In genomic region chr9:98954391-98955102, GRCm38 (mm10) we compare ENCODE assay signal across 8 mouse cellular contexts. TPM values are rescaled to one million over a fixed set of nuclear protein-coding genes. Genes with fewer than 3 reads are reported as not detected.
A peak's percentile ranks its signal among the peaks of the same experiment; 100 is the strongest.
DNase-seq lines count a peak whose midpoint lies in the region; ATAC-seq and TF ChIP-seq lines count a peak whose summit lies in the region.

No protein-coding gene starts in this region.

- 3% methylated on average over 33 of the region's 33 CpGs for WGBS in lung, embryonic 15.5 days
- WGBS in forebrain, embryonic 11.5 days, result 2% methylated on average over 33 of the region's 33 CpGs
- 2% methylated on average over 33 of the region's 33 CpGs for WGBS in limb, embryonic 14.5 days
- 2% methylated on average over 33 of the region's 33 CpGs for WGBS in stomach, embryonic 14.5 days

- no peak for TF ChIP-seq POLR2A in limb, embryonic 14.5 days (IDR thresholded peaks at IDR 0.05; ENCODE audit: borderline replicate concordance, extremely low read depth, insufficient read depth, insufficient read length)

- peaks cover 27% of the 10 kb centered on the region for H3K4me1 ChIP-seq in lung, embryonic 15.5 days
- peaks cover 19% of the 10 kb centered on the region for H3K4me1 ChIP-seq in forebrain, embryonic 11.5 days (replicated peaks; ENCODE audit: control insufficient read depth, insufficient read depth, low read length)
- H3K4me1 ChIP-seq in limb, embryonic 14.5 days (ENCODE audit: control insufficient read depth, insufficient read depth, low read length), result peaks cover 14% of the 10 kb centered on the region
- H3K4me1 ChIP-seq in stomach, embryonic 14.5 days (ENCODE audit: control insufficient read depth, insufficient read depth, low read length), result peaks cover 17% of the 10 kb centered on the region

- no peak for DNase-seq in lung, postnatal 4 days
- DNase-seq in forebrain, embryonic 11.5 days (ENCODE audit: low spot score), result peak; percentile 65
- no peak for DNase-seq in limb, embryonic 14.5 days (ENCODE audit: low spot score)
- DNase-seq in spleen, postnatal 36 days (ENCODE audit: low spot score in 2 of 2), result no peak
- no peak for DNase-seq in thymus, adult 18-20 months
- DNase-seq in adrenal gland, postnatal 14 days, result no peak

- H3K27ac ChIP-seq in lung, embryonic 15.5 days, result no peak overlapping the region
- H3K27ac ChIP-seq in forebrain, embryonic 11.5 days (ENCODE audit: low read depth, low read length), result no peak overlapping the region
- H3K27ac ChIP-seq in limb, embryonic 14.5 days (replicated peaks; ENCODE audit: low read depth, low read length), result no peak overlapping the region
- no peak overlapping the region for H3K27ac ChIP-seq in stomach, embryonic 14.5 days (ENCODE audit: low read length)

- peaks cover 97% of the 10 kb centered on the region for H3K27me3 ChIP-seq in lung, embryonic 15.5 days
- H3K27me3 ChIP-seq in forebrain, embryonic 11.5 days (ENCODE audit: control insufficient read depth, insufficient read depth, low read length), result peaks cover 87% of the 10 kb centered on the region
- peaks cover 91% of the 10 kb centered on the region for H3K27me3 ChIP-seq in limb, embryonic 14.5 days (ENCODE audit: control insufficient read depth, insufficient read depth, low read length)
- H3K27me3 ChIP-seq in stomach, embryonic 14.5 days (ENCODE audit: control insufficient read depth, insufficient read depth, low read length), result peaks cover 72% of the 10 kb centered on the region

- H3K36me3 ChIP-seq in lung, embryonic 15.5 days, result no peaks in the 10 kb centered on the region
- H3K36me3 ChIP-seq in forebrain, embryonic 11.5 days (ENCODE audit: control insufficient read depth, insufficient read depth, low read length), result no peaks in the 10 kb centered on the region
- no peaks in the 10 kb centered on the region for H3K36me3 ChIP-seq in limb, embryonic 14.5 days (ENCODE audit: control insufficient read depth, insufficient read depth, low read length)
- no peaks in the 10 kb centered on the region for H3K36me3 ChIP-seq in stomach, embryonic 14.5 days (ENCODE audit: control insufficient read depth, insufficient read depth, low read length)

- no peak overlapping the region for H3K9ac ChIP-seq in lung, embryonic 15.5 days
- no peak overlapping the region for H3K9ac ChIP-seq in forebrain, embryonic 11.5 days (ENCODE audit: low read length)
- H3K9ac ChIP-seq in limb, embryonic 14.5 days (ENCODE audit: low read depth, low read length, severe bottlenecking), result no peak overlapping the region
- no peak overlapping the region for H3K9ac ChIP-seq in stomach, embryonic 14.5 days (replicated peaks; ENCODE audit: low read depth, low read length)

- no peaks in the 10 kb centered on the region for H3K9me3 ChIP-seq in lung, embryonic 15.5 days
- no peaks in the 10 kb centered on the region for H3K9me3 ChIP-seq in forebrain, embryonic 11.5 days (ENCODE audit: control insufficient read depth, low read length)
- H3K9me3 ChIP-seq in limb, embryonic 14.5 days (ENCODE audit: control insufficient read depth, low read length), result no peaks in the 10 kb centered on the region
- no peaks in the 10 kb centered on the region for H3K9me3 ChIP-seq in stomach, embryonic 14.5 days (ENCODE audit: control insufficient read depth, low read depth, low read length)

- peak overlapping the region; percentile 42 for H3K4me3 ChIP-seq in lung, embryonic 15.5 days
- peak overlapping the region; percentile 42 for H3K4me3 ChIP-seq in forebrain, embryonic 11.5 days (ENCODE audit: low read depth, low read length)
- H3K4me3 ChIP-seq in limb, embryonic 14.5 days (replicated peaks; ENCODE audit: low read length), result peak overlapping the region; percentile 44
- peak overlapping the region; percentile 35 for H3K4me3 ChIP-seq in stomach, embryonic 14.5 days (ENCODE audit: low read depth, low read length)

- no peak for ATAC-seq in lung, embryonic 15.5 days (ENCODE audit: borderline replicate concordance, extremely low read depth, low FRiP score, low TSS enrichment)
- no peak for ATAC-seq in forebrain, embryonic 11.5 days (replicated peaks; ENCODE audit: low FRiP score)
- ATAC-seq in limb, embryonic 14.5 days (ENCODE audit: low FRiP score, low read depth), result no peak
- no peak for ATAC-seq in stomach, embryonic 14.5 days (ENCODE audit: insufficient number of reproducible peaks, insufficient read depth, low FRiP score, low read depth)

- peak overlapping the region; percentile 88 for H3K4me2 ChIP-seq in lung, embryonic 15.5 days
- peak overlapping the region; percentile 81 for H3K4me2 ChIP-seq in forebrain, embryonic 11.5 days (ENCODE audit: low read depth, low read length, severe bottlenecking)
- H3K4me2 ChIP-seq in limb, embryonic 14.5 days (replicated peaks; ENCODE audit: low read depth, low read length, severe bottlenecking), result peak overlapping the region; percentile 88
- H3K4me2 ChIP-seq in stomach, embryonic 14.5 days (replicated peaks; ENCODE audit: low read depth, low read length), result peak overlapping the region; percentile 63

RNA-seq across cellular contexts. Expression of gene Foxl2, which starts 0.5 kb away (rescaled TPM):
- not detected in 2 replicates for polyA plus RNA-seq in lung, embryonic 15.5 days (2015; fragmentation: Nextera tagmentation; extraction: Ambion mirVana)
- polyA plus RNA-seq in forebrain, embryonic 11.5 days (2014; fragmentation: Nextera tagmentation; extraction: Ambion mirVana), result 1.7 and 3.1 TPM in 2 replicates
- polyA plus RNA-seq in limb, embryonic 14.5 days (2012; rRNA removed), result 0.05 and 0.08 TPM in 2 replicates
- polyA plus RNA-seq in limb, embryonic 14.5 days (2014; fragmentation: Nextera tagmentation; extraction: Ambion mirVana), result 0.08 TPM in 1 of 2 replicates, not detected in the other
- not detected in 2 replicates for polyA plus RNA-seq in stomach, embryonic 14.5 days (2014; fragmentation: Nextera tagmentation; extraction: Ambion mirVana)
- total RNA-seq in adrenal gland, postnatal 14 days (2021), result not detected in 2 replicates

RNA-seq across cellular contexts. Expression of gene Faim, which starts 31.6 kb away (rescaled TPM):
- 42.3 and 42.9 TPM in 2 replicates for polyA plus RNA-seq in lung, embryonic 15.5 days (2015; fragmentation: Nextera tagmentation; extraction: Ambion mirVana)
- polyA plus RNA-seq in forebrain, embryonic 11.5 days (2014; fragmentation: Nextera tagmentation; extraction: Ambion mirVana), result 74.7 and 78.4 TPM in 2 replicates
- polyA plus RNA-seq in limb, embryonic 14.5 days (2012; rRNA removed), result 7.2 and 14.2 TPM in 2 replicates
- 41.5 and 43.4 TPM in 2 replicates for polyA plus RNA-seq in limb, embryonic 14.5 days (2014; fragmentation: Nextera tagmentation; extraction: Ambion mirVana)
- 44.0 and 44.7 TPM in 2 replicates for polyA plus RNA-seq in stomach, embryonic 14.5 days (2014; fragmentation: Nextera tagmentation; extraction: Ambion mirVana)
- 27.8 and 31.9 TPM in 2 replicates for total RNA-seq in adrenal gland, postnatal 14 days (2021)

RNA-seq across cellular contexts. Expression of gene 7420426K07Rik, which starts 51.6 kb away (rescaled TPM):
- not detected in 2 replicates for polyA plus RNA-seq in lung, embryonic 15.5 days (2015; fragmentation: Nextera tagmentation; extraction: Ambion mirVana)
- polyA plus RNA-seq in forebrain, embryonic 11.5 days (2014; fragmentation: Nextera tagmentation; extraction: Ambion mirVana), result not detected in 2 replicates
- polyA plus RNA-seq in limb, embryonic 14.5 days (2012; rRNA removed), result not detected in 2 replicates
- not detected in 2 replicates for polyA plus RNA-seq in limb, embryonic 14.5 days (2014; fragmentation: Nextera tagmentation; extraction: Ambion mirVana)
- not detected in 2 replicates for polyA plus RNA-seq in stomach, embryonic 14.5 days (2014; fragmentation: Nextera tagmentation; extraction: Ambion mirVana)
- not detected in 2 replicates for total RNA-seq in adrenal gland, postnatal 14 days (2021)
